Mouse (Mus musculus): ENCODE results near the gene Nid2. TPM values are rescaled to one million over a fixed set of nuclear protein-coding genes. Genes with fewer than 3 reads are reported as not detected.

The Nid2 gene
- total RNA-seq, 2 experiments from 2014 or later, result 148 to 156 TPM

GRCm38 (mm10) chr14:19776890-19777289 is 25.8 kb downstream of the Nid2 start:
- peak in 1 of 2 experiments; percentile 34 for DNase-seq (ENCODE audit: low spot score in 2 of 2)

- DNase-seq (ENCODE audit: low spot score in 2 of 2), result no peak
Observed at GRCm38 (mm10) chr14:19777365-19777764, 26.3 kb downstream of the Nid2 start.

GRCm38 (mm10) chr14:19777945-19778344 is 26.9 kb downstream of the Nid2 start:
- DNase-seq (ENCODE audit: low spot score in 2 of 2), result no peak

- DNase-seq (ENCODE audit: low spot score in 2 of 2), result no peak
Observed at GRCm38 (mm10) chr14:19785797-19786588, 34.9 kb downstream of the Nid2 start.

GRCm38 (mm10) chr14:19788443-19788842 is 37.4 kb downstream of the Nid2 start:
- DNase-seq (ENCODE audit: low spot score in 2 of 2), result no peak

- DNase-seq (ENCODE audit: low spot score in 2 of 2), result no peak
Observed at GRCm38 (mm10) chr14:19794881-19795280, 43.8 kb downstream of the Nid2 start.

- DNase-seq (ENCODE audit: low spot score in 2 of 2), result no peak
Observed at GRCm38 (mm10) chr14:19796541-19797304, 45.7 kb downstream of the Nid2 start.

GRCm38 (mm10) chr14:19800485-19800884 is 49.4 kb downstream of the Nid2 start:
- no peak for DNase-seq (ENCODE audit: low spot score in 2 of 2)

GRCm38 (mm10) chr14:19801474-19802215 is 50.6 kb downstream of the Nid2 start:
- no peak for DNase-seq (ENCODE audit: low spot score in 2 of 2)

- no peak for DNase-seq (ENCODE audit: low spot score in 2 of 2)
Observed at GRCm38 (mm10) chr14:19803222-19803621, 52.2 kb downstream of the Nid2 start.

GRCm38 (mm10) chr14:19803623-19804022 is 52.6 kb downstream of the Nid2 start:
- DNase-seq (ENCODE audit: low spot score in 2 of 2), result no peak

- DNase-seq (ENCODE audit: low spot score in 2 of 2), result no peak
Observed at GRCm38 (mm10) chr14:19807339-19807738, 56.3 kb downstream of the Nid2 start.

- no peak for DNase-seq (ENCODE audit: low spot score in 2 of 2)
Observed at GRCm38 (mm10) chr14:19807858-19808257, 56.8 kb downstream of the Nid2 start.

GRCm38 (mm10) chr14:19809934-19810333 is 58.9 kb downstream of the Nid2 start:
- DNase-seq (ENCODE audit: low spot score in 2 of 2), result no peak

GRCm38 (mm10) chr14:19813061-19813460 is 62.0 kb downstream of the Nid2 start:
- no peak for DNase-seq (ENCODE audit: low spot score in 2 of 2)

- DNase-seq (ENCODE audit: low spot score in 2 of 2), result peak; percentile 68 to 82
Observed at GRCm38 (mm10) chr14:19817949-19818348, 66.9 kb downstream of the Nid2 start.

GRCm38 (mm10) chr14:19821686-19822085 is 70.6 kb downstream of the Nid2 start:
- DNase-seq (ENCODE audit: low spot score in 2 of 2), result no peak

- DNase-seq (ENCODE audit: low spot score in 2 of 2), result peak; percentile 91 to 94
Observed at GRCm38 (mm10) chr14:19823321-19824142, 72.5 kb downstream of the Nid2 start, which contains the start of gene Rtraf. Gene Rtraf (minus strand): TSS chr14:19823824.

GRCm38 (mm10) chr14:19825481-19825880 is 74.4 kb downstream of the Nid2 start:
- DNase-seq (ENCODE audit: low spot score in 2 of 2), result no peak

GRCm38 (mm10) chr14:19836289-19836688 is 85.2 kb downstream of the Nid2 start:
- no peak for DNase-seq (ENCODE audit: low spot score in 2 of 2)
